Mouse (Mus musculus) G1E (cell line): ENCODE measurements around the gene Olfr149.

Source experiments
- CTCF ChIP-seq: IDR thresholded peaks from 2 replicates; pipeline ENCODE4 v1.5.1; 2012; ENCODE audit warnings: low read depth, low read length, inconsistent platforms, mixed read lengths
- GATA1 ChIP-seq: IDR thresholded peaks from 2 replicates; pipeline ENCODE4 v1.6.1; 2012; ENCODE audit warnings: borderline replicate concordance, low read length, inconsistent platforms, mixed read lengths
- GATA2 ChIP-seq: IDR thresholded peaks from 2 replicates; pipeline ENCODE4 v1.6.1; 2012; ENCODE audit warnings: low read depth, low read length, inconsistent platforms, borderline replicate concordance

- TF ChIP-seq CTCF (no peak), GATA1 (no peak), GATA2 (no peak)
Measured at GRCm38 (mm10) chr9:39674820-39675219, 32.1 kb downstream of the Olfr149 start.
